Mouse (Mus musculus) limb, embryonic 15.5 days (tissue): ENCODE data around the gene Usp38. TPM values are rescaled to one million over a fixed set of nuclear protein-coding genes. Genes with fewer than 3 reads are reported as not detected.

Experiments
- polyA plus RNA-seq: library from polyadenylated mRNA; unstranded; fragments of >200 nt; fragmentation: Nextera tagmentation; extraction: Ambion mirVana; gene quantifications from 2 replicates; pipeline ENCODE4 v1.2.1, GENCODE M21; 2015

The Usp38 gene
- polyA plus RNA-seq, 1 experiment from 2014 or later: 16.6 TPM

Other genes with a start within 250 kb of the Usp38 start
- 24.9 and 25.6 TPM in 2 replicates for gene Gab1, start 134.4 kb downstream of the Usp38 start, polyA plus RNA-seq